Mouse (Mus musculus): Measurements from ENCODE around the gene Csf3. TPM values are rescaled to one million over a fixed set of nuclear protein-coding genes. Genes with fewer than 3 reads are reported as not detected.
A peak's percentile ranks its signal among the peaks of the same experiment; 100 is the strongest.

The Csf3 gene
- polyA plus RNA-seq, 1 experiment from 2014 or later = 0.11 TPM

- H3K4me2 ChIP-seq (replicated peaks; ENCODE audit: low read depth) = peak overlapping the region; percentile 54
- H3K4me1 ChIP-seq (replicated peaks; ENCODE audit: control insufficient read depth, insufficient read depth) = peaks cover 59% of the 10 kb centered on the region
- 38% methylated on average over 12 of the region's 12 CpGs for WGBS
- H3K27ac ChIP-seq (replicated peaks) = peak overlapping the region; percentile 73
- H3K4me3 ChIP-seq (ENCODE audit: low read depth, low read length) = no peak overlapping the region
- no peaks in the 10 kb centered on the region for H3K27me3 ChIP-seq (ENCODE audit: control insufficient read depth, insufficient read depth, low read length)
- no peaks in the 10 kb centered on the region for H3K9me3 ChIP-seq (ENCODE audit: control insufficient read depth, low read length)
- 0 out of 2 replicates have a peak overlapping the region, but pooled peaks have one; percentile 18 for H3K9ac ChIP-seq (ENCODE audit: low read length)
- no peak for ATAC-seq (ENCODE audit: low FRiP score, low TSS enrichment)
- peak; percentile 58 for DNase-seq (ENCODE audit: low spot score)
- TF ChIP-seq CTCF (IDR thresholded peaks at IDR 0.05; ENCODE audit: low read depth) (no peak), EP300 (optimal IDR thresholded peaks at IDR 0.05) (no peak)
- H3K36me3 ChIP-seq (ENCODE audit: control insufficient read depth, insufficient read depth, low read length) = no peaks in the 10 kb centered on the region
Observed at GRCm38 (mm10) chr11:98745932-98746853, 45.1 kb downstream of the Csf3 start.

DNA sequence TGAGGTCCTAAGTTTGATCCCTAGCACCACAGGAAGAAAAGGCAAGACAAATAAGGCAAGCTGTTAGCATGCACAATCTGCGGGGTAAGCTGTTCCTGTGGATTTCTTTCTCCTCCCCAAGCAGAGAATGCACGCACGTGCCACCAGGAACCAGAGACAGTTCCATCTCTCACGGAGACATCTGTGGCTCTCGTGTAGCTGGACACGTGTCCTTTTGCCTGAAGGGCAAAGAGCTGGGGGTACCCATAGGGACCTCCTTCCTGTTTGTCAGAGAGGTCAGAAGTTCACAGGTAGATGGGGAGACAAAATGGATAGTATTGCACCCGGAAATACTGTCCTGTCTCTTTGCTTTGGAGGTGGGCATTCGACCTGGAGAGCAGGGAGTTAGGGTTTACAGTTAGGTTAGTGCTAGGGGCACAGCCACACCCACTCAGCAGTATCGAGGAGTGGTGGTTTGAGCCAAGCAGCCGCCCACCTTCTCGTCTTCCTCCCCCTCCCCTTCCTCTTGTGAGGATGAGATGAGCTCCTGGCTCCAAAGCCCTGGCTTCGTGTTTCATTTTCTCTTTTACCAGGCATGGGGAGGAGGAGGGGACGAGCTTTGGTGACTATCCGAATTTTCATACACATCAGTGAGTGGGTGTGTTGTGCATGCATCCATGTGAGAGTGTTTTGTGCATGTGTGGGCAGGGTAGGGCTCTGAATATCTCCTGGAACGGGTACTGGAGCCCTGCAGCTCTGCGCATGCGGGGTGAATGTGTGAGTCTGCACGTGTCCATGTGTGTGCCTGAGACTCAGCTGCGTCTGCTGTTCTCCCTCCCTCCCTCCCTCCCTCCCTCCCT is 46.0 kb downstream of the Csf3 start:
- Histone ChIP-seq H3K4me1 (replicated peaks; ENCODE audit: control insufficient read depth, insufficient read depth) (peaks cover 64% of the 10 kb centered on the region), H3K27me3 (ENCODE audit: control insufficient read depth, insufficient read depth, low read length) (no peaks in the 10 kb centered on the region), H3K4me2 (replicated peaks; ENCODE audit: low read depth) (peak overlapping the region; percentile 54), H3K4me3 (ENCODE audit: low read depth, low read length) (peak overlapping the region; percentile 24; the same call in 1 of the 2 replicates), H3K9me3 (ENCODE audit: control insufficient read depth, low read length) (no peaks in the 10 kb centered on the region), H3K36me3 (ENCODE audit: control insufficient read depth, insufficient read depth, low read length) (no peaks in the 10 kb centered on the region), H3K27ac (replicated peaks) (peak overlapping the region; percentile 73), H3K9ac (ENCODE audit: low read length) (peak overlapping the region; percentile 43; the same call in 1 of the 2 replicates)
- 3% methylated on average over 19 of the region's 19 CpGs for WGBS
- ATAC-seq (ENCODE audit: low FRiP score, low TSS enrichment) (peak; percentile 41), DNase-seq (ENCODE audit: low spot score) (peak; percentile 88)
- TF ChIP-seq EP300 (optimal IDR thresholded peaks at IDR 0.05) (no peak), CTCF (IDR thresholded peaks at IDR 0.05; ENCODE audit: low read depth) (no peak)

DNA sequence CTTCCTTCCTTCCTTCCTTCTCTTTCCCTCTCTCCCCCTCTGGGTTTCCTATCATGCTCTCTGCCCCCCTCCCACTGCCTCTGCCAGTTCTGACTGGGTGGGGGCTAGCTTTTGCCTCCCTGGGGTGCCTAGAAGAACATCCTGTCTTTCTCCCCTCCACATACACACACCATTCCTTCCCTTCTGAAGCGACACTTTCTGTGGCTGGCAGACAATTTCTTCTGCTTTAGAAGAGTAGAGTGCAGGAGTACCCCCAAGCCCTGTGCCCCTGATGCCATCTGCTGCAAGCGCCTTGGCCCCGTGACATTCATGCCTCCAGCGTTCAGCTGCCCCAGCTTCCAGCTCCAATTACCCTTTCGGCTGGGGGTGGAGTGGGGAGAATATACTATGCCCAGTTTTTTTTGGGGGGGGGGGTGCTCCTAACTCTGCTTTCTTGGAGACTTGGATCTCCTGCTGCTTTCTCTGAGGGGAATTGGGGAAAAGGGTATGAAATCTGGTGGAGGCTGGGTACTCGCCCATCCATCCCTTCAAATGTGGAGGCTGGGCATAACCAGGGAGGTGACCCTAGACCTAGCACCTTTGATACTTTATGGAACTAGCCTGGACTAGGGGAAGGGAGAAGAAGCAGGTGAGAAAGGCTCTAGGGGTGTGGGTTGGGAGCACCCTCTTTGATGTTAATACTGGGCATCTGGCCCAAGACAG is 46.9 kb downstream of the Csf3 start:
- ATAC-seq (ENCODE audit: low FRiP score, low TSS enrichment) (no peak), DNase-seq (ENCODE audit: low spot score) (peak; percentile 25)
- Histone ChIP-seq H3K27ac (replicated peaks) (peak overlapping the region; percentile 90), H3K36me3 (ENCODE audit: control insufficient read depth, insufficient read depth, low read length) (no peaks in the 10 kb centered on the region), H3K4me1 (replicated peaks; ENCODE audit: control insufficient read depth, insufficient read depth) (peaks cover 63% of the 10 kb centered on the region), H3K9me3 (ENCODE audit: control insufficient read depth, low read length) (no peaks in the 10 kb centered on the region), H3K4me2 (replicated peaks; ENCODE audit: low read depth) (peak overlapping the region; percentile 34), H3K4me3 (ENCODE audit: low read depth, low read length) (no peak overlapping the region; the same call in 1 of the 2 replicates), H3K27me3 (ENCODE audit: control insufficient read depth, insufficient read depth, low read length) (no peaks in the 10 kb centered on the region), H3K9ac (ENCODE audit: low read length) (peak overlapping the region; percentile 54)
- WGBS = 23% methylated on average over 6 of the region's 6 CpGs
- TF ChIP-seq CTCF (IDR thresholded peaks at IDR 0.05; ENCODE audit: low read depth) (no peak), EP300 (optimal IDR thresholded peaks at IDR 0.05) (no peak)

DNA sequence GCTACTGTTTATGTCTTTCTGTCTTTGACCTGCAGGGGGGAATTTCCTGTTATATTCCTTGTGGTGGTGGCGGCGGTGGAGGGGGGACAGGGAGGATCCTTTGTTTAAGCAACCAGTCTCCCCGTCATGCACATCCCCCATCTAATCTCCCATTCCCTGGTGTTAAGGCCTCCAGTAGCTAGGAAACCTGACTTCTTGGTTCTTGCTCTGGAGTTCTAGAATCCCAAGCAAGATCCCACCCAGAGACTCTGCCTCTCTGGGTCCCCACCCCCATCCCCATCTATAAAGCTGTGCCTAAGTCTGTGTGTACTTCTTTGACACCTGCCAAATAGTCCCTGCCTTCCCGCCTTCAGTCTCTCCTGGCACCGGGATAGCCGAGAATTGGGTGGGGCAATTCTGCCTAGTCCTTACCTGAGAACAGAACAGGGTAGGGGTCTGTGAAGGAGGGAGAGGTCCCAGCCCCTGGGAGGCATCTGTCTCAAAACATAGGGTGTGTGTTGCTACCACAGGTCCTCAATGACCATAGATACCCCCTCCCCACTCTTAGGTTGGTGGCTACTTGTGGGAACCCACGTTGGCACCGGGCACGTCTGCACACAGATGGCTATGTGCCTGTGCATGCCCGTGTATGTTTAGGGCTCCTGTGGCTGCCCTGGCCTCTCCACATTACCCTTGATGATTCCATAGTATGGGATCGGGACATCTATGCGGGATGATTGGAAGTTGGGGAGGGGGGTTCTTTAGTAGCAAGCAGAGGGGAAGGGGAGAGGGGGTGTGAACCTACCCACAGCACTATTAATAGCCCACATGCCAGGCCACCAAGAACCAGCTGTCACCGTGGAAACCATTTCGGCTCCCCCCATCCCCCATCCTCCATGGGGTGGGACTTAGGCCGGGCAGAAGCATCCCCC is 47.7 kb downstream of the Csf3 start:
- peak overlapping the region; percentile 90 for H3K27ac ChIP-seq (replicated peaks)
- TF ChIP-seq EP300 (optimal IDR thresholded peaks at IDR 0.05) (no peak), CTCF (IDR thresholded peaks at IDR 0.05; ENCODE audit: low read depth) (peak; percentile 60)
- H3K9ac ChIP-seq (ENCODE audit: low read length) = peak overlapping the region; percentile 54
- H3K4me1 ChIP-seq (replicated peaks; ENCODE audit: control insufficient read depth, insufficient read depth) = peaks cover 63% of the 10 kb centered on the region
- DNase-seq (ENCODE audit: low spot score) (peak; percentile 48), ATAC-seq (ENCODE audit: low FRiP score, low TSS enrichment) (no peak)
- no peaks in the 10 kb centered on the region for H3K9me3 ChIP-seq (ENCODE audit: control insufficient read depth, low read length)
- WGBS = 16% methylated on average over 15 of the region's 15 CpGs
- no peaks in the 10 kb centered on the region for H3K27me3 ChIP-seq (ENCODE audit: control insufficient read depth, insufficient read depth, low read length)
- no peak overlapping the region for H3K4me3 ChIP-seq (ENCODE audit: low read depth, low read length)
- H3K36me3 ChIP-seq (ENCODE audit: control insufficient read depth, insufficient read depth, low read length) = no peaks in the 10 kb centered on the region
- H3K4me2 ChIP-seq (replicated peaks; ENCODE audit: low read depth) = peak overlapping the region; percentile 34

Measured in stomach, postnatal 0 days (tissue).